In the genomic region with DNA sequence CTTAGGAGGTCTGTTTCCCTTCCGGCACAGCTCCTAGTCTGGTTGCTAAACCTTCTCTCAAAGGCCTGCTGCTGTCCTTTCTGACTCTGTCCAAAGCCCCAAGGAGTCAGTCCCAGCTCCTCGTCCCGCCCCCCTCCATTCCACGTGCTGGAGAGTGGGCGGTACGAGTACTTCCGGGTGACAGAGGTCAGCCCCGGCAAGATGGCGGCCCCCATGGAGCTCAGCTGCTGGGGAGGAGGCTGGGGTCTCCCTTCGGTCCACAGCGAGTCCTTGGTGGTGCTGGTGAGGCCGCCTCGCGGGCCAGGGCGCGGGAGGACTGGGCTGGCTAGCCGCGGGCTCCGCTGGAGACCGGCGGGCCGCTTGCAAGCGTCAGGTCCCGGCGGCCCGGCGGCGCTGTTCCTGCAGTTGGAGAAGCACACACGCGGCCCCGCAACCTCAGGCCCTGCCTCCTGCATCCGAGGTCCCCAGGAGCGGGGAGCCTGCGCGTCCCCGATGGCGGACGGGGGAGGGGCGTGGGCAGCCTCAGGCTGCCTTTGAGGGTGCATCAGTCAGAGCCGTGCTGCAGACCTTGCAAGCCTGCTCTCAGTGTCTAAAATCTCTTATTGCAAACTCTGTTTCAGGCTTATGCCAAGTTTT, we compare ENCODE assay signal across 8 mouse cellular contexts. TPM values are rescaled to one million over a fixed set of nuclear protein-coding genes. Genes with fewer than 3 reads are reported as not detected.
DNase-seq lines count a peak whose midpoint lies in the region; ATAC-seq and TF ChIP-seq lines count a peak whose summit lies in the region.

A gene (plus strand): TSS at position 175 of the 636 bp plus-strand sequence.

- H3K9me3 ChIP-seq in hindbrain, embryonic 14.5 days (ENCODE audit: control insufficient read depth, low read length): no peaks in the 10 kb centered on the region

- peak within 1 kb of the TSS; percentile 88 for H3K27ac ChIP-seq in hindbrain, embryonic 14.5 days

- ATAC-seq in Patski: peak; percentile 97
- ATAC-seq in hindbrain, embryonic 14.5 days (ENCODE audit: low FRiP score): peak; percentile 99

- WGBS in hindbrain, embryonic 14.5 days: 2% methylated on average over 40 of the region's 40 CpGs

- in situ Hi-C loops in Patski (cut with MboI; ENCODE audit: low pct_unique_long_range_greater_than_20kb): no loop called here

- peak within 1 kb of the TSS; percentile 71 for H3K4me2 ChIP-seq in hindbrain, embryonic 14.5 days (replicated peaks)

- TF ChIP-seq CTCF in Patski (IDR thresholded peaks at IDR 0.05): no peak

- CTCF ChIA-PET in Patski (lab: Charles Lee): interaction anchor here (2.0 kb wide), 1 partner anchor 20 kb away, joined by 5 read pairs; no protein-coding TSS in a partner anchor

- peak within 1 kb of the TSS; percentile 87 for H3K9ac ChIP-seq in hindbrain, embryonic 14.5 days

- POLR2A ChIA-PET in Patski (lab: Charles Lee): no interaction called here

- peak; percentile 35 for DNase-seq in Patski (ENCODE audit: low read depth, low spot score)
- peak; percentile 91 to 94 for DNase-seq in cerebellum, postnatal 14 days
- DNase-seq in frontal cortex, postnatal 25 days (ENCODE audit: low spot score in 2 of 2): peak; percentile 77 to 80
- peak; percentile 82 for DNase-seq in hindbrain, embryonic 14.5 days (ENCODE audit: low spot score)
- peak; percentile 83 to 85 for DNase-seq in layer of hippocampus, postnatal 36 days
- DNase-seq in lung, postnatal 25 days (ENCODE audit: low spot score): peak; percentile 75
- DNase-seq in retina, adult 2 months (ENCODE audit: low read depth, low spot score): peak; percentile 71
- peak; percentile 80 for DNase-seq in thymus, postnatal 25 days

- H3K27me3 ChIP-seq in Patski: peaks cover 9% of the 10 kb centered on the region
- 0 out of 2 replicates have a peak, but pooled peaks cover 4% of the 10 kb centered on the region for H3K27me3 ChIP-seq in hindbrain, embryonic 14.5 days (ENCODE audit: control insufficient read depth, insufficient read depth, low read length)

- H3K4me1 ChIP-seq in hindbrain, embryonic 14.5 days (replicated peaks; ENCODE audit: control insufficient read depth, insufficient read depth, low read length): peaks cover 8% of the 10 kb centered on the region

- peaks cover 29% of the 10 kb centered on the region for H3K36me3 ChIP-seq in hindbrain, embryonic 14.5 days (replicated peaks; ENCODE audit: control insufficient read depth, insufficient read depth)

- H3K4me3 ChIP-seq in hindbrain, embryonic 14.5 days (replicated peaks; ENCODE audit: low read length): peak within 1 kb of the TSS; percentile 75

RNA-seq across cellular contexts. Expression of the gene that starts here (rescaled TPM):
- 12.4 TPM for polyA plus RNA-seq in Patski (2021)
- 5.4 and 5.5 TPM in 2 replicates for polyA plus RNA-seq in hindbrain, embryonic 14.5 days (2014; fragmentation: Nextera tagmentation; extraction: Ambion mirVana)
- 10 to 100 TPM; 27.5 to 36.7 TPM for total RNA-seq in layer of hippocampus, postnatal 36 days (2021)

Comparison
In these comparisons a context has a peak if more than half of its experiments do, and no peak if none do; other contexts are left out.
1. Peak in every context shown above with its lines: DNase-seq, ATAC-seq, H3K4me3 ChIP-seq and H3K27ac ChIP-seq.
2. DNase-seq: peak in every context shown above with its lines; median percentile 92 in cerebellum, postnatal 14 days; 84 in layer of hippocampus, postnatal 36 days; 82 in hindbrain, embryonic 14.5 days; 80 in thymus, postnatal 25 days; 78 in frontal cortex, postnatal 25 days; 75 in lung, postnatal 25 days; 71 in retina, adult 2 months; 35 in Patski.